Mouse (Mus musculus) forebrain, embryonic 10.5 days (tissue): Measurements from ENCODE around the gene Selenom. TPM values are rescaled to one million over a fixed set of nuclear protein-coding genes. Genes with fewer than 3 reads are reported as not detected.

Source experiments
- DNase-seq: peaks from one replicate; pipeline ENCODE4 v3.0.0-alpha.2; 2017; ENCODE audit warnings: low spot score; ENCODE audit errors: extremely low spot score
- H3K27ac ChIP-seq: fragments of 300-500 bp; sonication (generic); 2 replicates; pipeline ENCODE4 v1.5.1; 2016; ENCODE audit warnings: mild to moderate bottlenecking
- H3K27me3 ChIP-seq: fragments of 300-500 bp; sonication (generic); 2 replicates; pipeline ENCODE4 v1.6.1; 2016; ENCODE audit warnings: mild to moderate bottlenecking; ENCODE audit not compliant: poor library complexity, severe bottlenecking
- H3K36me3 ChIP-seq: fragments of 300-500 bp; sonication (generic); replicated peaks from 2 replicates; pipeline ENCODE4 v1.6.1; 2016; ENCODE audit warnings: mild to moderate bottlenecking, moderate library complexity
- H3K4me1 ChIP-seq: fragments of 300-500 bp; sonication (generic); 2 replicates; pipeline ENCODE4 v1.6.1; 2016
- H3K4me3 ChIP-seq: fragments of 300-500 bp; sonication (generic); 2 replicates; pipeline ENCODE4 v1.5.1; 2016; ENCODE audit warnings: mild to moderate bottlenecking, moderate library complexity
- H3K9me3 ChIP-seq: fragments of 300-500 bp; sonication (generic); 2 replicates; pipeline ENCODE4 v1.6.1; 2016; ENCODE audit warnings: mild to moderate bottlenecking, moderate library complexity
- WGBS: fragments of 180-500 bp; shearing (Covaris S2); methylation state at CpG from one replicate; pipeline ENCODE4 v1.1.7; 2016; 5-methylcytosine and 5-hydroxymethylcytosine counted together
- polyA plus RNA-seq: library from polyadenylated mRNA; unstranded; fragments of >200 nt; fragmentation: Nextera tagmentation; extraction: Ambion mirVana; gene quantifications from 2 replicates; pipeline ENCODE4 v1.2.1, GENCODE M21; 2016

Gene Selenom
- polyA plus RNA-seq, 1 experiment from 2014 or later: 37.9 TPM

GRCm38 (mm10) chr11:3526979-3527738 lies 12.7 kb downstream of the Selenom start:
- DNase-seq: no peak
- Histone ChIP-seq H3K4me1 (0 out of 2 replicates have a peak, but pooled peaks cover 3% of the 10 kb centered on the region), H3K27me3 (no peaks in the 10 kb centered on the region), H3K27ac (no peak overlapping the region), H3K4me3 (no peak overlapping the region), H3K36me3 (peaks cover 100% of the 10 kb centered on the region), H3K9me3 (no peaks in the 10 kb centered on the region)
- 92% methylated on average over 24 of the region's 24 CpGs for WGBS

- Histone ChIP-seq H3K4me1 (0 out of 2 replicates have a peak, but pooled peaks cover 3% of the 10 kb centered on the region), H3K4me3 (no peak overlapping the region), H3K36me3 (peaks cover 100% of the 10 kb centered on the region), H3K9me3 (no peaks in the 10 kb centered on the region), H3K27me3 (no peaks in the 10 kb centered on the region), H3K27ac (no peak overlapping the region)
- 86% methylated on average over 8 of the region's 8 CpGs for whole genome bisulfite sequencing
- DNase-seq: no peak
Observed at GRCm38 (mm10) chr11:3527766-3528165, 13.3 kb downstream of the Selenom start.

DNA sequence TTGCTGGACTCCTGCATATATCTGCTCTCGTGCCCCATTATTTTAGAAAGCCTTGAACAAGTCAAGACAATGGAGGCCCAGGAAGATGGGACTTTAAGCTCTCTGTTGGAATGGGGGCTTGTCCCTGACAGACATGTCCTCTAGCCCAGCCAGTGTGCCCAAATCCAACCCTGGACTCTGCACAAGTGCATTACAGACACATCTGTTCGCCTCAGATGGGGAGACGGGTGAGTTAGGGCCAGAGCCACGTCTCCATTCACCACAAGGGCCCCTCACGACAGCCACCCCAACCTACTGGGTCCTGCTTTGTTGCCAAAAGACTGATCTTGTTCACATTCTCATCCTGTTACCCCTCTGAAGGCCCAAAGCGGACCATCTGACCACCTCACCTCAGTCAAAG lies 13.7 kb downstream of the Selenom start:
- H3K9me3 ChIP-seq: no peaks in the 10 kb centered on the region
- DNase-seq: no peak
- no peaks in the 10 kb centered on the region for H3K27me3 ChIP-seq
- H3K36me3 ChIP-seq: peaks cover 100% of the 10 kb centered on the region
- H3K4me1 ChIP-seq: 0 out of 2 replicates have a peak, but pooled peaks cover 3% of the 10 kb centered on the region
- 90% methylated on average over 6 of the region's 6 CpGs for WGBS
- H3K27ac ChIP-seq: no peak overlapping the region
- H3K4me3 ChIP-seq: no peak overlapping the region

GRCm38 (mm10) chr11:3529476-3530252 lies 15.2 kb downstream of the Selenom start:
- WGBS: 86% methylated on average over 20 of the region's 20 CpGs
- DNase-seq: no peak
- H3K36me3 ChIP-seq: peaks cover 96% of the 10 kb centered on the region

DNA sequence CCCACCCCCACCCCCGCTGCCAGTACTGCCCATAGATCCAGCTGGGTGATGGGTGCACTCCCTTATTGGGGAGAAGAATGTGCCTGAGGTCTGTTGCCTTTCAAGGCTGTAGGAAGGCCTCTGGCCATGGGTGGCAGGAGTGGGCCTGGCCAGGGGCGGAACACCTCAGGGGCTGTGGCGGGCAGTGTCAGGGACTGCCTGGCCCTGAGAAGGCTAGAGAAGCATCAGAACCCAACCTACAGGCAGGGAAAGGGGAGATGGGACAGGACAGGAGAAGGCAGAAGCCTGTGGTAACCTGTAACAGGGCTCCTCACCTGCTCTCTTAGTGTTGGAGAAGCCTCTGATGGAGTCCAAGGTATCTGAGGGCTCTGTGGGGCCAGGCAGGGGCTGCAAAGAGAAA lies 16.2 kb downstream of the Selenom start:
- Histone ChIP-seq H3K9me3 (no peaks in the 10 kb centered on the region), H3K4me3 (no peak overlapping the region), H3K27me3 (no peaks in the 10 kb centered on the region), H3K27ac (no peak overlapping the region), H3K4me1 (peaks cover 17% of the 10 kb centered on the region), H3K36me3 (peaks cover 85% of the 10 kb centered on the region)
- WGBS: 93% methylated on average over 3 of the region's 3 CpGs
- no peak for DNase-seq

More at GRCm38 (mm10) chr11:3529476-3530252, 15.2 kb downstream of the Selenom start:
- Histone ChIP-seq H3K27me3 (no peaks in the 10 kb centered on the region), H3K4me1 (peaks cover 6% of the 10 kb centered on the region), H3K27ac (no peak overlapping the region), H3K9me3 (no peaks in the 10 kb centered on the region), H3K4me3 (no peak overlapping the region)

- H3K27ac ChIP-seq: no peak overlapping the region
- peaks cover 26% of the 10 kb centered on the region for H3K4me1 ChIP-seq
- DNase-seq: no peak
- H3K36me3 ChIP-seq: peaks cover 77% of the 10 kb centered on the region
- H3K4me3 ChIP-seq: no peak overlapping the region
- H3K27me3 ChIP-seq: no peaks in the 10 kb centered on the region
- 81% methylated on average over 6 of the region's 6 CpGs for WGBS
- H3K9me3 ChIP-seq: no peaks in the 10 kb centered on the region
Observed at GRCm38 (mm10) chr11:3531634-3532033, 17.1 kb downstream of the Selenom start.

DNA sequence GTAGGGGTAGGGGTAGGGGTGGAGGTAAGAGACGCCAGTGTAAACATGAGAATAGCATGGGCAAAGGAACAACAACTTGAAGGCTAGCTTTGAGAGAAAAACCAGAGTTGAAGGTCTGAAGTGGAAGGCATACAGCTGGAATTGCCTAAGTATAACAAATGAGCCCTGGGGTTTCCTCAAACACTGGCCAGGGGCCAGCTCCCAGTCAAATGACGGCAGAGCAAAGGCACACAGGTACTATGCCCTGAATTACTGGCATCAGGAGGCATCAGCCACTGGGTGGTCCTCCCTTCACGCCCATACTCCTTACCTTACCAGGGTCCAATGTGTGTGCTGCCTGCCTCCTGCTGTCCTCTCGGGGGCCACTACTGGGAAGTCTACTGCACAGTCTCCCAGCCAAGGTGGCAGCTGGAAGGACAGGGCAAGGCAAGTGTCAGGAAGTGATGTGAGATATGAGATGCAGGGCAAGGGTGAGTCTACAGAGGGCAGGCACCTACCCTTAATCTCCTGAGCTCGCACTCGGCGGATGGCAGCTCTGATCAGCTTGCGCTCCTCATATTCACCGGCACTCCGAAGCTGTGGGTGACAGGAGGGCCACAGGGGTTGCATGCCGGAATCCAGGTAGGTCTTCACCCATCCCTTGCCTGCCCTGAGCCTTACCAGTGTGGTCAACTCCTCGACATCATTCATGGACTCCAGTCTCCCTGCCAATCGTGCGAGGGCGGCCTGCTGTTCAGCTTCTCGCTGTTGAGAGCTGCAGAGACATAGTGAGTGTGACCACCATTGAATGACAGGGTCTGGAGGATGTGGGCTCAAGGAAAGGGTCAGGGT lies 17.8 kb downstream of the Selenom start:
- Histone ChIP-seq H3K27ac (no peak overlapping the region), H3K36me3 (peaks cover 75% of the 10 kb centered on the region), H3K4me3 (no peak overlapping the region), H3K9me3 (no peaks in the 10 kb centered on the region), H3K27me3 (no peaks in the 10 kb centered on the region), H3K4me1 (peaks cover 32% of the 10 kb centered on the region)
- 93% methylated on average over 16 of the region's 16 CpGs for WGBS
- no peak for DNase-seq

DNA sequence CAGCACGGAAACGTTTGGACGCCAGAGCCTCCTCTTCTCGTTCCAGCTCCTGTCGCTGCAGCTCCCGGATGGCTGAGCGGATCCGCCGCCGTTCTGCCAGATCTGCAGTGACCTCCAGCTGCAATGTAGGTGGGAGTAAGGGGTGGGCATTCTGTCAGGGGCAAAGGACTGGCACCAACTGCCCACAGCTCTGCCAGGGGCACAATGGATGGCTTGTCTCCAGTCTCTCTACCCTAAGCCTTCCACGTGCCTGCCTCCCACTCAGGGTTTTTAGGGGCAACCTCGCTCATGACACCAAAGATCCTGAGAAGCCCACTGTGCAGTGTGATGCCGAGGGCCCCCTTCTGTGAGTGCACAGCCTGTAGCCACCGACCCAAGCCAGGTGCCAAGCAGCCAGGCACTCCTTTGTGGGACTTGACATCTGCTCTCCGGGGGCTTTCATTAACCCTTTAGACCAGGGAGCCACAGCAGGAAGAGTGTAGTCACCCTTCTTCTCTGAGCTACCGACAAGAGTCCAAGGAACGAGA lies 19.0 kb downstream of the Selenom start:
- H3K36me3 ChIP-seq: peaks cover 64% of the 10 kb centered on the region
- no peak overlapping the region for H3K4me3 ChIP-seq
- no peak for DNase-seq
- H3K27ac ChIP-seq: no peak overlapping the region
- H3K27me3 ChIP-seq: no peaks in the 10 kb centered on the region
- WGBS: 90% methylated on average over 17 of the region's 17 CpGs
- peaks cover 39% of the 10 kb centered on the region for H3K4me1 ChIP-seq
- no peaks in the 10 kb centered on the region for H3K9me3 ChIP-seq

DNA sequence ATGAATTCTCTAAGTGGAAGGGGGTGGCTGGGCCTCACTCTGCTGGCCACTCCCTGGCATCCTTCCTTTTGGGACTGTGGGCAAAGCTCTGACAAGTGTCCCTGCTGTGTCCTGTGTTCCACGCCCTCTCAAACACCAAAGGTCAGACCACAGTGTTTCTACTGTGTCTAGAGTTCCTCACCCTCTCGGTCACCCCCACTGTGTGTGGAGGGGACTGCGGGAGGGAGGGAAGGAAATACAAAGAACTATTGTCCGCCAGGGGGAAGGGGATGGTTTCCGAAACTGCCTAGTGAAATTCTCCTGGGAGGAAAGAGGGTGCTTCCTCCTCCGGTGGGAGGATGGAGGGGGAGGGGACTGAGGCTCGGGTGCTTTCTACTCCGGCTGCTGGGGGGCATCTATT lies 20.5 kb downstream of the Selenom start:
- Histone ChIP-seq H3K36me3 (peaks cover 49% of the 10 kb centered on the region), H3K9me3 (no peaks in the 10 kb centered on the region), H3K4me3 (peak overlapping the region; percentile 62), H3K27ac (peak overlapping the region; percentile 86), H3K27me3 (no peaks in the 10 kb centered on the region), H3K4me1 (peaks cover 48% of the 10 kb centered on the region)
- DNase-seq: no peak
- 8% methylated on average over 8 of the region's 8 CpGs for WGBS

DNA sequence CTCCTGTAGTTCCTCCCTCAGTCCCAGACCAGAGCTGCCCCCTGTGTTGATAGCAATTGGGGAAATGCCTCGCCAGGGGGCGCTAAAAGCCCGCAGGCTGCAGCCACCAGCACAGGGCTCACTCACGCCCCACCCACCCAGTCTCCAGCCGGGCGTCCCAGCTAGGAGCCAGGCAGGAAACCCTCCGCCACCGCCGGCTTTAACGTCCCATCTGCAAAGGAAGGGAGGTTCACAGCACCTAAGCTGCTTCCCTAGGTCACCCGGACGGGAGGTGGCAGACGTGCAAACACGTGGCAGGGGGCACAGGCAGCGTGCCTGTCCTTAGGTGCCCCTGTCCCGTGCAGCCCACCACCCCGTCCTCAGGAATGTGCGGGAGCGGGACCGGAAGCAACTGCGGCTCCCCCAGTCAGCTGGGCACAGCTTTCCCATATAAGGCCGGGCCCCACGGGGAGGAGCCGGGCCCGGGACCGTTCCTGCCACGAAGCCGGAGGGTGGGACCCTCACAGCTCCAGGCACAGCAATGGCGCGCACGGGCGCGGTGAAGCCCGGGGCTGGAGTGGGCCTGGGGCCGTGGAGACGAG lies 21.0 kb downstream of the Selenom start:
- H3K4me3 ChIP-seq: peak overlapping the region; percentile 62
- no peaks in the 10 kb centered on the region for H3K9me3 ChIP-seq
- peaks cover 44% of the 10 kb centered on the region for H3K36me3 ChIP-seq
- peak overlapping the region; percentile 86 for H3K27ac ChIP-seq
- H3K4me1 ChIP-seq: peaks cover 48% of the 10 kb centered on the region
- under 1% methylated on average over 36 of the region's 36 CpGs for WGBS
- H3K27me3 ChIP-seq: no peaks in the 10 kb centered on the region
- DNase-seq: peak; percentile 92

DNA sequence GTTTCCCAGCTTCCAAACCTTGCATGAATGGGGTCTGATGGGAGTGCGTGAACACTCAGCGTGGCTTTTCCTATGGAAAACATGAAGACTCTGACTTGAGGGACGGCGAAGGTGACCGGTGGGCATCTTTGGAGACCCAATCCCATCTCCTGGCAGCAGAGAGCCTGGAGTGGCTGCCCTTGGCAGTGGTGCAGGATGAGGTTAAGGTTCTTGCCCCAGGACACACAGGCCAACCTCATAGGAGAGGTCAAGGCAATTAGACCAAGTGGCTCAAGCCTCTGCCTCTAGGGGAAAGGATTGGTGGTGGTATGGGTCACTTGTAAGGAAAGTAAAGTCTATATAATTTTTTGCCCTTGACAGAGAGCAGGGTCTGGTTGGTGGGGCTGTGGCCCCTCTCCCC lies 21.6 kb downstream of the Selenom start:
- Histone ChIP-seq H3K27ac (peak overlapping the region; percentile 86), H3K9me3 (no peaks in the 10 kb centered on the region), H3K4me1 (peaks cover 48% of the 10 kb centered on the region), H3K27me3 (no peaks in the 10 kb centered on the region), H3K36me3 (peaks cover 38% of the 10 kb centered on the region), H3K4me3 (peak overlapping the region; percentile 62)
- no peak for DNase-seq
- 54% methylated on average over 5 of the region's 5 CpGs for WGBS
